Mouse (Mus musculus) forebrain, embryonic 12.5 days (tissue): ENCODE measurements at regions not wholly inside any gene's neighbourhood (a gene's known extent, or its start where the extent isn't known, plus 50 kb on each side); places are given as distances from the start of the nearest gene placed in this dataset.

ENCODE experiments used
- ATAC-seq: fragments of 200-750 bp; cut with Nextera tagmentation; 2 replicates; pipeline ENCODE4 v1.8.0; 2017; ENCODE audit warnings: moderate TSS enrichment; ENCODE audit not compliant: low FRiP score
- H3K27ac ChIP-seq: fragments of 300-500 bp; sonication (generic); 2 replicates; pipeline ENCODE4 v1.5.1; 2016; ENCODE audit warnings: mild to moderate bottlenecking
- H3K27me3 ChIP-seq: fragments of 300-500 bp; sonication (generic); 2 replicates; pipeline ENCODE4 v1.6.1; 2016; ENCODE audit warnings: mild to moderate bottlenecking
- H3K36me3 ChIP-seq: fragments of 300-500 bp; sonication (generic); replicated peaks from 2 replicates; pipeline ENCODE4 v1.6.1; 2016; ENCODE audit warnings: mild to moderate bottlenecking
- H3K4me1 ChIP-seq: fragments of 300-500 bp; sonication (generic); 2 replicates; pipeline ENCODE4 v1.6.1; 2016
- H3K4me2 ChIP-seq: fragments of 300-500 bp; sonication (generic); 2 replicates; pipeline ENCODE4 v1.6.1; 2016; ENCODE audit warnings: mild to moderate bottlenecking, moderate library complexity
- H3K4me3 ChIP-seq: fragments of 300-500 bp; sonication (generic); replicated peaks from 2 replicates; pipeline ENCODE4 v1.5.1; 2016; ENCODE audit warnings: mild to moderate bottlenecking
- H3K9ac ChIP-seq: fragments of 300-500 bp; sonication (generic); 2 replicates; pipeline ENCODE4 v1.6.1; 2016; ENCODE audit warnings: mild to moderate bottlenecking
- H3K9me3 ChIP-seq: fragments of 300-500 bp; sonication (generic); 2 replicates; pipeline ENCODE4 v1.6.1; 2016
- WGBS: fragments of 180-500 bp; shearing (Covaris S2); methylation state at CpG from one replicate; pipeline ENCODE4 v1.1.7; 2016; 5-methylcytosine and 5-hydroxymethylcytosine counted together

DNA sequence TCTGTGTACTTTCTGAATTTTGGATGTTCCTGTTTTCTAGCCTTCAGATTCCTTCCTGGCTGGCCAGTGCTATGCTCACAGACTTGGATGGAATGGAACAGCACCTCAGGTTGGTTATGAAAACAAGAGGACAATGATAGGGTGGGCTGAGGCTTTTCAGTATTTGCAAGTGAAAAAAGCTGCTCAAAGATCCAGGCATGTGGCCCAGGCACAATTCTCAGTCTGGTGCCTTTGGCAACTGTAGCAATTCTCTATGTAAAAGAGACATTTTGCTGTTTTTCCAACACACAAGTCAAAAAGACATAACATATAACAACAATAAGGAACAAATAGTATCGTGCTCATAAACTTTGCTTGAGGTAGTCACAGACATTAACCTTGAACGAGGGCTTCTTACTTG is 363.4 kb upstream of the Pik3r1 start:
- no peaks in the 10 kb centered on the region for H3K4me1 ChIP-seq
- no peak overlapping the region for H3K4me3 ChIP-seq
- no peak overlapping the region for H3K9ac ChIP-seq
- no peak overlapping the region for H3K27ac ChIP-seq
- H3K27me3 ChIP-seq, result no peaks in the 10 kb centered on the region
- no peaks in the 10 kb centered on the region for H3K9me3 ChIP-seq
- ATAC-seq, result no peak
- H3K4me2 ChIP-seq, result no peak overlapping the region
- no peaks in the 10 kb centered on the region for H3K36me3 ChIP-seq
- 94% methylated on average over 2 of the region's 2 CpGs for WGBS

DNA sequence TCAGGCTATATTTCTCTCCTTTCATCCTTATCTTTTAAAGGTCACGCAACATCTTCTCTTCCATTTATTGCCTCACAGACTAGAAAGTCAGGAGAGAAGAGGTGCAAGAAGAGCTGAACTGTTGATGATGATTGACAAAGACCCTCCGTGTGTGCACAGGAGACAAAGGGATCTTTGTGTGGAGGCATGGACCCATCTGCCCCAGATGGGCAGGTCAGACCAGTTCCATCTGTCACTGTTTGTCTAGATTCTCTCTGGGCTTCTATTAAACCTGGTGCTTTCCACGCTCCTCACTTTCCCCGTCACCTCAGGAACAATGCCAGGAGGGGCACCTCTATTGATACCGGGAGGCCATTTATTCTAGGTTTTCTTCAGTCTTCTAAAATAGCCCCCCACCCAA is 364.1 kb upstream of the Pik3r1 start:
- Histone ChIP-seq H3K36me3 (no peaks in the 10 kb centered on the region), H3K9ac (no peak overlapping the region), H3K4me1 (no peaks in the 10 kb centered on the region), H3K27ac (no peak overlapping the region), H3K4me3 (no peak overlapping the region), H3K9me3 (no peaks in the 10 kb centered on the region), H3K4me2 (no peak overlapping the region), H3K27me3 (no peaks in the 10 kb centered on the region)
- ATAC-seq, result no peak
- WGBS, result 70% methylated on average over 5 of the region's 5 CpGs

DNA sequence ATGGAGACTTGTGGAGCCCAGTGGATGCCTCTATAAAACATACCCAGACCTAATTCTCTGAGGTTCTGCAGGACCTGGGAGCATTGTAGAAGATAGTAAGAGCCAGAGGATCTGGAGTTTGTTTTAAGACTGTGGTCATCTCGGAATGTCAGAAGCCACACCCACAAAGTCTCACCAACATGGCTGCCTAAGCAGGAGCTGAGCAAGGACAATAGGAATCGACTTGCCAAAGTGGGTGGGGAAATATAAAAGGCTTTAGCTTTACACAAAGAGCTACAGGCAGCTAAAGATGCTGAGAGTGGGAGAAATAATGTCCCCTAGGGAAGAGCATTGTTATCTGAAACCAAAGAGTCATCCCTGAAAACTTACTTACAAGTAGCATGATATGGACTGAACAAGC is 364.7 kb upstream of the Pik3r1 start:
- no peak overlapping the region for H3K4me3 ChIP-seq

DNA sequence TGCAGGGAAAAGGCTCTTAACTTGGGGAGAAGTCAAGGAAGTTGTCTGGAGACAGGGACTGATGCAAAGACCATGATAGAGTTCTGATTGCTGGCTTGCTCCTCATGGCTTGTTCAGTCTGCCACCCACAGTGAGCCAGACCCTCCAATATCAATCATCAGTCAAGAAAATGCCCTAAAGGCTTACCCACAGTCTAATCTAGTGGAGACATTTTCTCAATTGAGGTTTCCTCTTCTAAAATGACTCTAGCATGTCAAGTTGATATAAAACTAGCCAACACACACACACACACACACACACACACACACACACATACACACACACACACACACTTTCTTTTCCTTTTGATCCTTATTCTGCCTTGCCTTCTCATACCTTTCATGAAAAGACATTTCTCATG is 367.2 kb upstream of the Pik3r1 start:
- Histone ChIP-seq H3K9ac (no peak overlapping the region), H3K27ac (no peak overlapping the region), H3K4me2 (no peak overlapping the region), H3K4me1 (no peaks in the 10 kb centered on the region), H3K4me3 (no peak overlapping the region), H3K27me3 (no peaks in the 10 kb centered on the region), H3K36me3 (no peaks in the 10 kb centered on the region), H3K9me3 (no peaks in the 10 kb centered on the region)
- ATAC-seq, result no peak

More for the DNA sequence above, 364.7 kb upstream of the Pik3r1 start:
- WGBS, result 60% methylated on average over 2 of the region's 2 CpGs
- ATAC-seq, result no peak
- no peaks in the 10 kb centered on the region for H3K4me1 ChIP-seq
- H3K9ac ChIP-seq, result no peak overlapping the region
- H3K27ac ChIP-seq, result no peak overlapping the region
- no peaks in the 10 kb centered on the region for H3K36me3 ChIP-seq
- no peaks in the 10 kb centered on the region for H3K9me3 ChIP-seq
- H3K4me2 ChIP-seq, result no peak overlapping the region
- no peaks in the 10 kb centered on the region for H3K27me3 ChIP-seq

DNA sequence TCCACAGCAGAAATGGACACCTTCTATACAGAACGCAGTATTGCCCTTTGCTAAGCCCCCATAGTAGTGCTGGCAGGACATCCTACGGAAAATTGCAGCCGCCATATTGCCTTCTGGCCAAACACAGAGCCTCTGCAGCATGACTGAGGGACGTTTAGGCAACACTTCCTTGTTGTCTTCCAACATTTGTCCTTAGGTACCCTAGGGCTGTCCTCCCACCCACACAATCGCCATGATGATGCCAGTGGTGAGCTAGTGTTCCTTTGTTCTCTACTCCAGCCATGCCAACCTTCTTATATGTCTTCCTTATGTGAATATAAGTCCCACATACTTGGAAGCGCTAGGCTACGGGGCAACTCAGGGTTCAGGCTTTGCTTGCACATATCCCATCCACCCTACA is 375.0 kb upstream of the Pik3r1 start:
- Histone ChIP-seq H3K27ac (no peak overlapping the region), H3K9ac (no peak overlapping the region), H3K4me2 (no peak overlapping the region), H3K4me3 (no peak overlapping the region), H3K27me3 (no peaks in the 10 kb centered on the region), H3K36me3 (no peaks in the 10 kb centered on the region), H3K9me3 (no peaks in the 10 kb centered on the region), H3K4me1 (no peaks in the 10 kb centered on the region)
- ATAC-seq, result no peak
- WGBS, result 94% methylated on average over 7 of the region's 7 CpGs

DNA sequence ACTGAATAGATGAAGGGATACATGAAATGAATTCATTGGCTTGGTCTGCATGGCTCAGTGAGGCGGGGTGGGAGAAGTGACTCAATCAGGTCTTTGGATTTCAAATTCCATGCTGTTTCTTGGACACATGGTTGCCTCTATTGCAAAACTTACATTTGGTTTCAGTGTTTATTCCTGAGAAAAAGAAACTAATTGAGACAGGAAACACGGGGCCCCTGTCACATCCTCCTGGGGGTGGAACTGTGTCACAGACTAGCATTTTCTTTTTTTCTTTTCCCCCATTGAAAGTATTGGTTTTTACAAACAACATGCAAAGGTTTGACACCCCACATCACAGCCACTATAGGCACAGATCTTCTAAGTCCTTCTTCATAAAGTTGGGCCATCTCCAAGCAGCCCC is 375.8 kb upstream of the Pik3r1 start:
- Histone ChIP-seq H3K9ac (no peak overlapping the region), H3K4me3 (no peak overlapping the region), H3K27me3 (no peaks in the 10 kb centered on the region), H3K4me1 (no peaks in the 10 kb centered on the region), H3K4me2 (no peak overlapping the region), H3K9me3 (no peaks in the 10 kb centered on the region), H3K36me3 (no peaks in the 10 kb centered on the region), H3K27ac (no peak overlapping the region)
- WGBS, result 77% methylated on average over 2 of the region's 2 CpGs
- no peak for ATAC-seq

DNA sequence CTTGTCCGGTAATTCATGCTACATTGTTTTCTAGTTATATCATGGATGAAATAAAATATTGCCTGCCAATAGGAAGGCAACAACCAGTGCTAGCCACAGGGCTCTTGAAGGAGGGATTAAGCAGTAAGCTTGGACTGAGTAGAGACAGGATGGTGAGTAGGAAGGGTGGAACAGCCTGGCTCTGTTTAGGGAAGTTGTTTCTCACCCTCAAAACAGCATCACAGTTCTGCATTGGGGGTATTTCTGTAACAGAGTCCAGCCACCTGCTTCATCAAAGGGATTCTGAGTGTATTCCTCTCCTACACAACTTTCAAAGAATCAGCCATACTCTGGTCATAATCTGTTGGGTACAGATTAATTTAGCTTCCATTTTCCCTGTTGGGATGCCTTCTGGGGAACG is 380.0 kb upstream of the Pik3r1 start:
- no peak overlapping the region for H3K9ac ChIP-seq
- H3K4me2 ChIP-seq, result no peak overlapping the region
- H3K27me3 ChIP-seq, result no peaks in the 10 kb centered on the region
- H3K4me1 ChIP-seq, result no peaks in the 10 kb centered on the region
- no peaks in the 10 kb centered on the region for H3K36me3 ChIP-seq
- H3K9me3 ChIP-seq, result no peaks in the 10 kb centered on the region
- no peak overlapping the region for H3K27ac ChIP-seq
- WGBS, result 91% methylated on average over 2 of the region's 2 CpGs
- H3K4me3 ChIP-seq, result no peak overlapping the region
- ATAC-seq, result no peak

DNA sequence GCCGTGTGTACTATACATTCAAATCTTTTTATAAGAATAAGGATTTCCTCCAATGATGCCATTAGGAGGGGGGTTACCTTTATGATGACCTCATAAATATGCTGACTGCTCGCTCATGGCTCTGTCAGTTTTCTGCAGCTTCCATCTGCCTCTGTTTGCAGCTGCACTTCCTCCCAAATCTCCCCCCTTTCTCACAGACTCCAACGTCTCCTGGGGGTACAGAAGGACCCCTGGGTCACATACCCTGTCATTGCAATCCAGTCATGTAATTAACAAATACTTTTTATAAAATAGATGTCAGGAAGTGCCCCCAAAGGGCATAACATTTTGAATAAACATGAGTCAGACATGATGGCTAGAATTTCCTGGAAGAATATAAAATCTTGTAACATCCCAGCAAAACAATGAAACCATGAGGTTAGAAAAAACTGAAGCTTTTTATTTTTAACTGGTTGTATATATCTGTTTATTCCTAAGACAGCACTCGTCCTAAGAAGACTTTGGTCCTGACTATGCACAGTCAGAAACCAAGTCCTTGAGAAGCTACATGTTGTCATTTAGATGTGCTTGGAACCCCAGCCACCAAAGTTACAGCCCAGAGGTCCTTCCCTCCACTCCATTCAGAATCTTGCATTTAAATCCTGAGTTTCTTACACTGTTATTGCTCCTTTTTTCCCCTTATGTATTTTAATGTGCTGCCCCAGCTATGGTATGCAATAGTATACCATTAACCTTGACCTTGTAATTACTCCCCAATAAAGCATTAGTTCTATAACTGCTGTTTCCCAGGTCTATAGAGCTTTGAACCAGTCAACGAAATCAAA is 386.0 kb upstream of the Pik3r1 start:
- H3K9ac ChIP-seq, result no peak overlapping the region
- H3K4me3 ChIP-seq, result no peak overlapping the region
- no peaks in the 10 kb centered on the region for H3K9me3 ChIP-seq
- H3K4me2 ChIP-seq, result no peak overlapping the region
- 57% methylated on average over 5 of the region's 5 CpGs for WGBS
- ATAC-seq, result peak; percentile 63; the same call in 1 of the 2 replicates
- H3K27ac ChIP-seq, result no peak overlapping the region
- H3K36me3 ChIP-seq, result no peaks in the 10 kb centered on the region
- H3K27me3 ChIP-seq, result no peaks in the 10 kb centered on the region
- peaks cover 7% of the 10 kb centered on the region for H3K4me1 ChIP-seq

DNA sequence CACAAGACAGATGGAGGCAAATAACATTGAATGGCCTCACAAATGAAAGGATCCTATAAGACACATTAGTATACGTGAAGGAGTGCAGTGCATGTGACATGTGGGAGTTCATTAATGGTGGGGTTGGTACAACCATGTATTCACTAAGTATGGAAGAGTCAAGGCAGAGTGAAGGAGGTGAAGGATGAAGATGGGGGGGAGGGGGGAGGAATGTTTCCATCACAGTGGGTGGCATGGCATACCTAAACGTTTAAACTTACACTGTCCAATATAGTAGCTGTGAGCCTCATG is 386.5 kb upstream of the Pik3r1 start:
- no peak overlapping the region for H3K4me2 ChIP-seq
- H3K36me3 ChIP-seq, result no peaks in the 10 kb centered on the region
- no peak overlapping the region for H3K27ac ChIP-seq
- H3K4me1 ChIP-seq, result peaks cover 7% of the 10 kb centered on the region
- 56% methylated on average over 2 of the region's 2 CpGs for WGBS
- no peak for ATAC-seq
- H3K9ac ChIP-seq, result no peak overlapping the region
- no peaks in the 10 kb centered on the region for H3K27me3 ChIP-seq
- H3K4me3 ChIP-seq, result no peak overlapping the region
- H3K9me3 ChIP-seq, result no peaks in the 10 kb centered on the region

DNA sequence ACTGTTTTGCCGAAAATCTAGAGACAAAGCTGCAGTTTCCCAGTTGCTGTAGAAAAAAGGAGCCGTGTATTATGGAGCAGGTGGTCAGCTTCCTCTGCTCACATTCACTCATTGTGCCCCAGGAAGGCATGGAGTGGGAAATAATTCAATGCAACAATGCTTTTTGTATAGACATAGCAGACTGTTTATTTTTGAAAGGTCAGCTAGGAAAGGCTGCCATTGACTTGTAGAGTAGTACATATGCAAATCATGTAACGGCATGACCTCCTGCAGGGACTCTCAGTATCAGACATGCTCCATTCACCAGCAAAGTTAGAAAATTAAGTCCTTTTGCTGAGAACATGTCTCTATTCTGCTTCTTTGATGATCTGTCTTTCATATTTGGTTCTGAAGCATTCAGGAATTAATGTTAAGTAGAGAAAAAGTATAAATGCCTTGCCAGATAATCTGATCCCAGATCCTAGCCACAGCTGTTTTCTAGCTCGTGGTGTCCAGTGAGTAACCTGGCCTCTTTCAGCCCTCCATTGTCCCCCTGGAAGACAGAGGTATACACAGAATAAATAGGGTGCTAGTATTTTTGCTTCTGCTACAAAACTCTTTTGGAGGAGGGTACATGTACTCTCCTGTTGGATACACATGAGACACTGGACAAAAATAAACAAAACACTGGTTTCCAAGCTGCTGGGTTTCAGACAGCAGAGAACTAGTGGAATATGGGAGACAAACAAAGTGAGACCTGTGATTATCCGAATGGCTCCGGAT is 389.5 kb upstream of the Pik3r1 start:
- peaks cover 7% of the 10 kb centered on the region for H3K4me1 ChIP-seq
- no peak for ATAC-seq
- H3K27ac ChIP-seq, result no peak overlapping the region
- H3K36me3 ChIP-seq, result no peaks in the 10 kb centered on the region
- no peak overlapping the region for H3K4me3 ChIP-seq
- WGBS, result 53% methylated on average over 6 of the region's 6 CpGs
- H3K4me2 ChIP-seq, result no peak overlapping the region
- H3K27me3 ChIP-seq, result no peaks in the 10 kb centered on the region
- H3K9me3 ChIP-seq, result no peaks in the 10 kb centered on the region
- H3K9ac ChIP-seq, result no peak overlapping the region

DNA sequence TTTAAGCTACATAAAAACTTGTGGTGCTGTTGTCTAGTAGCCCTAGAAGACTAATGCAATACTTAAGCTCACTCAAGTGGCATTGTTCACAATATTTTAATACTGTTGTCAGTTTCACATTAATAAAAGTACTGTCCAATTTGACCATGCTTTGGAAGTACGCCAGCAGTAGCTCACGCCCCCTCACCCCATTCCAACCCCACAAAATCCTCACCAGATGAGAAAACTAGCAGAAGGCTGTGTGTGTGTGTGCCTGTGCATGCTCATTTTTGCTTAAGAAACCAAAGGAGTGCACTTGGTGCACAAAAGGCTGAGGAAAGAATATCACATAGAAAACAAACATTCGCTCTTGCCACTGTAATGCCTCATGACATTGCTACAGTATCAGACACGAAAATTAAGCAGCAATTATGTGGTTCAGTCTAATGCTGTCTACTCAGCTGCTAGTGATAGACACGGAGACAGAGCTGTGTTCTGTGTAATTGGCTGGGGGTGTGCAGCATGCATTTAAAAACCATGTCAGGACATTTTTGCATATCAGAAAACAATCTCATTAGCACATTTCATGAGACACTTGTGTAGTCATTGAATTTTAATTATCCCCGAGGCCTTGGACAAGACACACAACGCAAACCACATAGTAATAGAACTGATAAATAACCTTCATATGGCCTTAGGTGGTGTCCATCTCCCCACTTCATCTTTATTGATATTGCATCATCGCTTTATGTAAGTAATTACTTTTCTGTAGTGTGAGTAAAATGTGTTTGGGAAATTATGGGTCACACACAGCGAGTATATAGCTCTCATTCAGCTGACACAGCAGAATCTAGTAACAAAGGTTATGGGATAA is 405.6 kb upstream of the Pik3r1 start:
- WGBS, result 74% methylated on average over 9 of the region's 9 CpGs
- H3K4me2 ChIP-seq, result no peak overlapping the region
- ATAC-seq, result peak; percentile 77
- H3K36me3 ChIP-seq, result no peaks in the 10 kb centered on the region
- H3K9me3 ChIP-seq, result no peaks in the 10 kb centered on the region
- H3K9ac ChIP-seq, result no peak overlapping the region
- no peak overlapping the region for H3K27ac ChIP-seq
- no peaks in the 10 kb centered on the region for H3K27me3 ChIP-seq
- no peaks in the 10 kb centered on the region for H3K4me1 ChIP-seq
- H3K4me3 ChIP-seq, result no peak overlapping the region

DNA sequence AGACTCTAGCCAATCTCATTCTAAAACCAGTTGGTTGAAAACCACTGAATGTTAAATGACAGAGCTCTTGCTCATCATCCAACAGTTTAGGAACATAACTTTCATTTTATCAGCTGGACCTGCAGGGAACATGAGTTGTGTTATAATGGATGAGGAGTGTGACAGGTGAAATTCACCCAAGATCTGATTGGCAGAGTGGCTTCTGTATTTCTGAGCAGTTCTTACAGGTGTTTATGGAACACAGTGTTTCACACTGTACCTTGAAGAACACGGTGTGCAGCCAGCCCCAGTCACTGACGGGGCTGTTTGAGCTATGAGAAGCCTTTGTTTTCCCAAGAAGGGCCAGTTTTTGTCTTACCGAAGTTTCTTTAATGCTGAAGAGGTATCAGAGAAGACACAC is 406.4 kb upstream of the Pik3r1 start:
- no peaks in the 10 kb centered on the region for H3K4me1 ChIP-seq
- 83% methylated on average over 3 of the region's 3 CpGs for WGBS

More for the DNA sequence above, 406.4 kb upstream of the Pik3r1 start:
- no peak for ATAC-seq
- Histone ChIP-seq H3K36me3 (no peaks in the 10 kb centered on the region), H3K9me3 (no peaks in the 10 kb centered on the region), H3K27me3 (no peaks in the 10 kb centered on the region), H3K4me2 (no peak overlapping the region), H3K27ac (no peak overlapping the region), H3K4me3 (no peak overlapping the region), H3K9ac (no peak overlapping the region)
